Comparison of ENCODE assay signal across 20 mouse cellular contexts in genomic region chr14:121592356-121592755, GRCm38 (mm10).
DNase-seq lines count a peak whose midpoint lies in the region; ATAC-seq and TF ChIP-seq lines count a peak whose summit lies in the region.
"Had no signal": no experiment of that assay in that cellular context is flagged by ENCODE, and none has a peak within 500 bp of the region (broad histone marks: within the 10 kb centered on the region; RNA-seq: fewer than 3 reads in every experiment).

No protein-coding gene starts in this region.

- no peak overlapping the region for H3K27ac ChIP-seq in hindbrain, postnatal 0 days
- H3K27ac ChIP-seq in hindbrain, embryonic 12.5 days, result no peak overlapping the region
- H3K27ac ChIP-seq in lung, embryonic 16.5 days (ENCODE audit: low read length), result peak overlapping the region; percentile 53
- H3K27ac ChIP-seq in embryonic facial prominence, embryonic 10.5 days (replicated peaks), result peak overlapping the region; percentile 54; the same call in 1 of the 2 replicates
- H3K27ac ChIP-seq: heart, adult 2 months; hindbrain, embryonic 15.5 days; kidney, postnatal 0 days; neural tube, embryonic 15.5 days had no signal

- TF ChIP-seq CTCF in hindbrain, postnatal 0 days (IDR thresholded peaks at IDR 0.05; ENCODE audit: low read depth), result no peak

- H3K27me3 ChIP-seq in hindbrain, postnatal 0 days (ENCODE audit: insufficient read depth, low read length), result no peaks in the 10 kb centered on the region
- H3K27me3 ChIP-seq in hindbrain, embryonic 12.5 days, result peaks cover 3% of the 10 kb centered on the region; the same call in 1 of the 2 replicates
- H3K27me3 ChIP-seq in lung, embryonic 16.5 days (ENCODE audit: control insufficient read depth, insufficient read depth, low read depth, low read length), result no peaks in the 10 kb centered on the region
- no peaks in the 10 kb centered on the region for H3K27me3 ChIP-seq in embryonic facial prominence, embryonic 10.5 days (replicated peaks; ENCODE audit: low read depth, poor library complexity, severe bottlenecking)
- H3K27me3 ChIP-seq: CH12.LX; hindbrain, embryonic 15.5 days; limb, embryonic 15.5 days; neural tube, embryonic 15.5 days had no signal

- H3K9ac ChIP-seq in hindbrain, postnatal 0 days (replicated peaks; ENCODE audit: low read length), result no peak overlapping the region
- H3K9ac ChIP-seq in hindbrain, embryonic 12.5 days, result no peak overlapping the region
- no peak overlapping the region for H3K9ac ChIP-seq in lung, embryonic 16.5 days (ENCODE audit: low read length)
- H3K9ac ChIP-seq: hindbrain, embryonic 15.5 days; limb, embryonic 15.5 days; neural tube, embryonic 15.5 days had no signal

- no peak overlapping the region for H3K4me3 ChIP-seq in hindbrain, postnatal 0 days (ENCODE audit: low read length)
- no peak overlapping the region for H3K4me3 ChIP-seq in hindbrain, embryonic 12.5 days
- no peak overlapping the region for H3K4me3 ChIP-seq in lung, embryonic 16.5 days (ENCODE audit: low read length)
- H3K4me3 ChIP-seq in embryonic facial prominence, embryonic 10.5 days, result no peak overlapping the region
- H3K4me3 ChIP-seq: erythroblast, embryonic 14.5 days; heart, adult 2 months; hindbrain, embryonic 15.5 days; limb, embryonic 15.5 days; neural tube, embryonic 15.5 days had no signal

- 38% methylated on average over 9 of the region's 9 CpGs for WGBS in hindbrain, postnatal 0 days
- 53% methylated on average over 9 of the region's 9 CpGs for WGBS in hindbrain, embryonic 12.5 days
- 49% methylated on average over 9 of the region's 9 CpGs for WGBS in lung, embryonic 16.5 days
- 77% methylated on average over 9 of the region's 9 CpGs for WGBS in embryonic facial prominence, embryonic 10.5 days

- H3K4me1 ChIP-seq in hindbrain, postnatal 0 days (ENCODE audit: insufficient read depth, low read length), result no peaks in the 10 kb centered on the region
- H3K4me1 ChIP-seq in hindbrain, embryonic 12.5 days, result peaks cover 9% of the 10 kb centered on the region
- peaks cover 25% of the 10 kb centered on the region for H3K4me1 ChIP-seq in lung, embryonic 16.5 days (replicated peaks; ENCODE audit: control insufficient read depth, insufficient read depth, low read length)
- peaks cover 40% of the 10 kb centered on the region for H3K4me1 ChIP-seq in embryonic facial prominence, embryonic 10.5 days

- no peak overlapping the region for H3K4me2 ChIP-seq in hindbrain, postnatal 0 days (ENCODE audit: low read depth, low read length)
- H3K4me2 ChIP-seq in hindbrain, embryonic 12.5 days (replicated peaks), result no peak overlapping the region
- H3K4me2 ChIP-seq in lung, embryonic 16.5 days (ENCODE audit: low read depth, low read length), result peak overlapping the region; percentile 22; the same call in 1 of the 2 replicates
- H3K4me2 ChIP-seq: hindbrain, embryonic 15.5 days; limb, embryonic 15.5 days; neural tube, embryonic 15.5 days had no signal

- 0 out of 2 replicates have a peak, but pooled peaks have one; percentile 6 for ATAC-seq in hindbrain, postnatal 0 days
- ATAC-seq in hindbrain, embryonic 12.5 days (ENCODE audit: low FRiP score), result no peak
- peak; percentile 12 for ATAC-seq in lung, embryonic 16.5 days (ENCODE audit: low read depth)
- ATAC-seq: forebrain, embryonic 16.5 days had no signal

- H3K36me3 ChIP-seq in hindbrain, postnatal 0 days (ENCODE audit: insufficient read depth, low read length), result peaks cover 4% of the 10 kb centered on the region; the same call in 1 of the 2 replicates
- H3K36me3 ChIP-seq in hindbrain, embryonic 12.5 days, result no peaks in the 10 kb centered on the region; the same call in 1 of the 2 replicates
- no peaks in the 10 kb centered on the region for H3K36me3 ChIP-seq in lung, embryonic 16.5 days (ENCODE audit: control insufficient read depth, insufficient read depth, low read length)
- H3K36me3 ChIP-seq in embryonic facial prominence, embryonic 10.5 days (replicated peaks), result no peaks in the 10 kb centered on the region
- H3K36me3 ChIP-seq: limb, embryonic 15.5 days; neural tube, embryonic 15.5 days had no signal

- peak; percentile 41 to 49 for DNase-seq in cerebellum, postnatal 25 days
- DNase-seq in cerebellum, adult 9-11 months, result no peak
- DNase-seq in hindbrain, postnatal 0 days (ENCODE audit: low spot score), result no peak
- no peak for DNase-seq in lung, adult 18-20 months
- DNase-seq in embryonic facial prominence, embryonic 10.5 days (ENCODE audit: low spot score), result no peak
- DNase-seq in urinary bladder, adult 18-20 months (ENCODE audit: low spot score in 2 of 2), result no peak
- DNase-seq: adrenal gland, postnatal 25 days; cerebellum, adult 9-10 months; heart, adult 2 months; right cerebral cortex, postnatal 4 days; thymus, postnatal 36 days had no signal

- H3K9me3 ChIP-seq in hindbrain, postnatal 0 days (ENCODE audit: low read length), result no peaks in the 10 kb centered on the region
- no peaks in the 10 kb centered on the region; the same call in 1 of the 2 replicates for H3K9me3 ChIP-seq in hindbrain, embryonic 12.5 days (replicated peaks)
- no peaks in the 10 kb centered on the region for H3K9me3 ChIP-seq in lung, embryonic 16.5 days (ENCODE audit: control insufficient read depth, low read length)
- no peaks in the 10 kb centered on the region for H3K9me3 ChIP-seq in embryonic facial prominence, embryonic 10.5 days
- H3K9me3 ChIP-seq: hindbrain, embryonic 15.5 days; limb, embryonic 15.5 days; neural tube, embryonic 15.5 days had no signal

Comparison
In these comparisons a context has a peak if more than half of its experiments do, and no peak if none do; other contexts are left out.
1. DNase-seq: peak in cerebellum, postnatal 25 days (2 of 2); none in cerebellum, adult 9-11 months (single experiment), hindbrain, postnatal 0 days (single experiment), lung, adult 18-20 months (0 of 2), embryonic facial prominence, embryonic 10.5 days (single experiment) and urinary bladder, adult 18-20 months (0 of 2).
2. H3K27ac ChIP-seq: peak in lung, embryonic 16.5 days (single experiment) and embryonic facial prominence, embryonic 10.5 days (single experiment); none in hindbrain, postnatal 0 days (single experiment) and hindbrain, embryonic 12.5 days (single experiment).